Mouse (Mus musculus): Measurements from ENCODE around the gene Clcf1. TPM values are rescaled to one million over a fixed set of nuclear protein-coding genes. Genes with fewer than 3 reads are reported as not detected.
"Not testable (repeated sequence)": the region's sequence is repeated elsewhere in the genome, so short reads cannot be mapped to it uniquely, and the experiment has no call there.

Gene Clcf1
- polyA plus RNA-seq, 1 experiment = 0.40 TPM

DNA sequence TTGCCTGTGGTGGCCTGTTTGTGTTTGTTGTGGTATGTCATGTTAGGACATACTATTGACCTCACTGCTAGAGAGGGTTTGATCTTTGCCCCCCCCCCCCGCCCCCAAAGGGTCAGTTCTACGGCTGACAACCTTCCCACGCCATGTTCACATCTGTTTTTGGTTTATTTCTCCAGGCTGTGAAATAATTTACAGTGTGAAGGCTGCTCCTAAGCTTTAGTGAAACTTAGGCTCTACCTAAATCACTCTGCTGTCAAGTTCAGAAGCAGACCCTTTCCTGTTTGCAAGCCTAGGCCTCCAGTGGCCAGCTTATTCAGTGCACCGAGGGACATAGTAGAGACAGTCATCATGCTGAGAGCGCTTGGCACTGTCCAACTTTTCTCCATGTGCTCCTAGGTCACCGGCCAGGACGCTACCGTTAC is 26.2 kb downstream of the Clcf1 start:
- TF ChIP-seq CTCF (IDR thresholded peaks at IDR 0.05; ENCODE audit: low read depth, low read length) (no peak), POLR2A (IDR thresholded peaks at IDR 0.05; ENCODE audit: borderline replicate concordance, low read depth, low read length) (no peak)
- Histone ChIP-seq H3K27ac (ENCODE audit: insufficient read depth, low read depth, low read length) (no peak overlapping the region), H3K4me3 (ENCODE audit: insufficient read depth, low read length) (no peak overlapping the region), H3K4me1 (ENCODE audit: control insufficient read depth, insufficient read depth, low read length) (no peaks in the 10 kb centered on the region)

DNA sequence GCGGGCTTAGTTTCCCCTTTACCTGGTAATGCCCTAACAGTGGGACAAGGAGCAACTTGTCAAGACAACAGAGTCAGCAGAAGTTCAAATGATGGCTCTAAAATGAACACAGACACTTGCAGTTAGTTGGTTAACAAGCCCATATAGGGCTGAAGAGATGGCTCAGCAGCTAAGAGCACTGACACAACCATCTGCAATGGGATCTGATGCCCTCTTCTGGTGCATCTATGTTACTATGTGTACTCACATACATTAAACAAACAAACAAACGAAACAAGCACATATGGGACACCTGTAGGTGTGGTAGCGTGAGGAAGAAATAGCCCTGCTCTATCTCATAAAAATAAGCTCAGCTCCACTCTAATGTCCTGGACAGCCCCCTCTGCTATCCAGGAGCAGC is 28.4 kb downstream of the Clcf1 start:
- TF ChIP-seq CTCF (IDR thresholded peaks at IDR 0.05; ENCODE audit: low read depth, low read length) (no peak), POLR2A (IDR thresholded peaks at IDR 0.05; ENCODE audit: borderline replicate concordance, low read depth, low read length) (no peak)

DNA sequence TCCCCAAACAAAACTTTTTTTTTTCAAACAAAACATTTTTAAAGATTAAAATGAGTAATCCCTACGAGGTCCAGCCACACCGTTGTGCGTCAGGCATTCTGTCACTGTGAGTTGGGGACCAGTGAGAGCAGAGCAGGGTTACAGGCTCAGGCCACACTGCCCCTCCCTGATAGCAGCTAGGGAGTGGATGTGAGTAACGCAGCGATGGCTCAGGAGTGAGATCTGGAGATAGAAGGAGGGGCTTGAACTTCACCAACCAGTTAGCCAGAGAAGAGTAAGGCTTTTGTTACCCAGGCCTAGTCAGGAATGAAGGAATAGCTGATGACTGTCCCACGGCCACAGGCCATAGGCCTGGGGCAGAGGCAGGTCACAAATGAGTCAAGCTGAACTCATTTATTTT is 30.7 kb downstream of the Clcf1 start:
- Histone ChIP-seq H3K4me3 (ENCODE audit: insufficient read depth, low read length) (no peak overlapping the region), H3K4me1 (ENCODE audit: control insufficient read depth, insufficient read depth, low read length) (no peaks in the 10 kb centered on the region), H3K27ac (ENCODE audit: insufficient read depth, low read depth, low read length) (no peak overlapping the region)
- TF ChIP-seq POLR2A (IDR thresholded peaks at IDR 0.05; ENCODE audit: borderline replicate concordance, low read depth, low read length) (no peak), CTCF (IDR thresholded peaks at IDR 0.05; ENCODE audit: low read depth, low read length) (no peak)

More for the DNA sequence above, 28.4 kb downstream of the Clcf1 start:
- Histone ChIP-seq H3K27ac (ENCODE audit: insufficient read depth, low read depth, low read length) (no peak overlapping the region), H3K4me3 (ENCODE audit: insufficient read depth, low read length) (no peak overlapping the region), H3K4me1 (ENCODE audit: control insufficient read depth, insufficient read depth, low read length) (no peaks in the 10 kb centered on the region)

DNA sequence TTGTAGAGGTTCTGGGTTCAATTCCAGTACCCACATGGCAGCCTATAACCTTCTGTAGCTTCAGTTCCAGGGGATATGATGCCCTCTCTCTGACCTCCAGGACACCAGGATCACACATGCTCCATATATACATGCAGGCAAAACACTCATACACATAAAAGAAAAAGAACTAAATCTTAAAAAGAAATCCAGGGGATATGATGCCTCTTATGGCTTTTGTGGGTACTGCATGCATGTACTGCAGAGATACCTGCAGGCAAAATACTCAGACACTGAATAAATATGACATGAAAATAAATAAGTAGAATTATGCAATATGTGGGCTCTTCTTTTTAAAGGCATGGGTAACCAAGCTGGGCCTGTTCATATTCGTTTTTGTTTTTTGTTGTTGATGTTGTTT is 33.0 kb downstream of the Clcf1 start:
- TF ChIP-seq POLR2A (IDR thresholded peaks at IDR 0.05; ENCODE audit: borderline replicate concordance, low read depth, low read length) (no peak), CTCF (IDR thresholded peaks at IDR 0.05; ENCODE audit: low read depth, low read length) (no peak)
- Histone ChIP-seq H3K27ac (ENCODE audit: insufficient read depth, low read depth, low read length) (no peak overlapping the region), H3K4me1 (ENCODE audit: control insufficient read depth, insufficient read depth, low read length) (no peaks in the 10 kb centered on the region), H3K4me3 (ENCODE audit: insufficient read depth, low read length) (no peak overlapping the region)

DNA sequence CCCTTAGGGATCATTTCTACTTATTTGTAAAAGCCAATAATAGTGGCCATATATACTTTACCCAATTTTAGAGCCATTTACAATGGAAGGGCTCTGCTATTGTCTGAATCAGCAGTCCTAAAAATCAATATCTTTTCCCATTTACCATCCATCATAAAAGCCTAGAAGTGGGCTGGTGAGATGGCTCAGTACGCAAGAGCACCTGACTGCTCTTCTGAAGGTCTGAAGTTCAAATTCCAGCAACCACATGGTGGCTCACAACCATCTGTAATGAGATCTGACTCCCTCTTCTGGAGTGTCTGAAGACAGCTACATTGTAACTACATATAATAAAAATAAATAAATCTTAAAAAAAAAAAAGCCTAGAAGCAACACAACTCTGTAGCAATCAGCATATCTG is 34.6 kb downstream of the Clcf1 start:
- H3K4me3 ChIP-seq (ENCODE audit: insufficient read depth, low read length); H3K4me1 ChIP-seq (ENCODE audit: control insufficient read depth, insufficient read depth, low read length); H3K27ac ChIP-seq (ENCODE audit: insufficient read depth, low read depth, low read length): not testable (repeated sequence)

DNA sequence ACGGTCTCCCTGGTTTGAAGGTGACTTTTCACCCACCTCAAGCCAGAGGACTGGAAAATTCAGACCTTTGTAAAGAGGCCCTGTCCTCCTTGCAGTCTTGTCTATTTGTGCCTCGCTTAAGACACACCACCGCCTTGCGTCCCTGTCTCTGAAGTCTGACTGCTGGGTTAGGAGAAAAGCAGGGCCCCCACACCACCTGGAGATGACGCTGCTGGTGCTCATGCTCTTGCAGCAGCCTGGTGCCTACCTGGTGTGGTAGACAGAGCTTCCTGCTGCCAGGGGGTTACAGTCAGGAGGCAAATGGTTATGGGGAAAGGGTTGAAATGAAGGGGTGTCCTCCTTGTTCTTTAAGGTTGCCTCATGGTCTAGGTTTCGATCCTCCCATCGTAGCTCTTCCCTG is 40.2 kb downstream of the Clcf1 start:
- no peak overlapping the region for H3K4me3 ChIP-seq (ENCODE audit: insufficient read depth, low read length)
- TF ChIP-seq CTCF (IDR thresholded peaks at IDR 0.05; ENCODE audit: low read depth, low read length) (no peak), POLR2A (IDR thresholded peaks at IDR 0.05; ENCODE audit: borderline replicate concordance, low read depth, low read length) (no peak)
- H3K27ac ChIP-seq (ENCODE audit: insufficient read depth, low read depth, low read length) = no peak overlapping the region
- peaks cover 4% of the 10 kb centered on the region; the same call in 1 of the 2 replicates for H3K4me1 ChIP-seq (ENCODE audit: control insufficient read depth, insufficient read depth, low read length)

DNA sequence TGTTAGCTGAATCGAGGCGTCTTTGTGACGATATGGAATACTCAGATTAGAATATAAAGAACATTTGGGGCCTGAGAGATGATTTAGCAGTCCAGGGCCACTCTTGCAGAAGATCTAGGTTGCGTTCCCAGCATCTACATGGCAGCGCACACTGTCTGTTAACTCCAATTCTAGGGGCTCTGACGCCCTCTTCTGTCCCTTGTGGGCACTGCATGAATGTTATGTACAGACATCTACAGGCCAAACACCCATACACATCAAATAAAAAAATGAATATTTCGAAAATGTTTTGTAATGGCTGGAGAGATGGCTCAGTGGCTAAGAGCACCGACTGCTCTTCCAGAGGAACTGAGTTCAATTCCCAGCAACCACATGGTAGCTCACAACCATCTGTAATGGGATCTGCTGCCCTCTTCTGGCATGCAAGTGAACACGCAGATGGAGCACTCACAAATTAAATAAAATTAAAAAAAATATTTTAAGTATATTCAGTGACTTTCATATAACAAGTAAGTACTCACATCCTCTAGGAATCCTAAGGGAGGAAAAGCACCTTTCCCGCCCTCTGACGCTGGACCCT is 41.6 kb downstream of the Clcf1 start:
- H3K4me3 ChIP-seq (ENCODE audit: insufficient read depth, low read length) = no peak overlapping the region
- H3K4me1 ChIP-seq (ENCODE audit: control insufficient read depth, insufficient read depth, low read length) = peaks cover 12% of the 10 kb centered on the region
- no peak overlapping the region for H3K27ac ChIP-seq (ENCODE audit: insufficient read depth, low read depth, low read length)
- no peak for TF ChIP-seq POLR2A (IDR thresholded peaks at IDR 0.05; ENCODE audit: borderline replicate concordance, low read depth, low read length)
- peak; percentile 18; the same call in 1 of the 2 replicates for TF ChIP-seq CTCF (IDR thresholded peaks at IDR 0.05; ENCODE audit: low read depth, low read length)

GRCm38 (mm10) chr19:4257216-4257896 is 43.3 kb downstream of the Clcf1 start:
- TF ChIP-seq CTCF (IDR thresholded peaks at IDR 0.05; ENCODE audit: low read depth, low read length) (peak; percentile 41; the same call in 1 of the 2 replicates), POLR2A (IDR thresholded peaks at IDR 0.05; ENCODE audit: borderline replicate concordance, low read depth, low read length) (no peak)
- no peak overlapping the region for H3K27ac ChIP-seq (ENCODE audit: insufficient read depth, low read depth, low read length)
- peak overlapping the region; percentile 67 for H3K4me3 ChIP-seq (ENCODE audit: insufficient read depth, low read length)
- H3K4me1 ChIP-seq (ENCODE audit: control insufficient read depth, insufficient read depth, low read length) = peaks cover 26% of the 10 kb centered on the region

DNA sequence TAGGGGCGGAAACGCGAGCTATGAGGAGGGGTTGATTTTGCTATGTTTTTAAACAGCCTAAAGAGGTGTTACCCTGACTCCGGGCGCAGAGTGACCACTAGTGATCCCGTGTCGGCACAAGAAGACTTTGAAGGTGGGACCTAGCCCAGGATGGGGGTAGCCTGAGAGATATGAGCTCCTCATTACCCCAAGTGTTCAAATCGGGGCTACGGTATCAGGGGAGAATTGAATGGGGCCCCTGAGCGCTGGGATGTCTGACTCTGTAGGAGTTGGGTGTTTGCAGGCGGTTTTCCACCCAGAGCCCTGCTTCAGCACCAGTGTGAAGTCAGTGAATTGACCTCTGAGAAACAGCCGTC is 43.8 kb downstream of the Clcf1 start:
- Histone ChIP-seq H3K4me1 (ENCODE audit: control insufficient read depth, insufficient read depth, low read length) (peaks cover 31% of the 10 kb centered on the region), H3K27ac (ENCODE audit: insufficient read depth, low read depth, low read length) (no peak overlapping the region), H3K4me3 (ENCODE audit: insufficient read depth, low read length) (no peak overlapping the region)
- TF ChIP-seq POLR2A (IDR thresholded peaks at IDR 0.05; ENCODE audit: borderline replicate concordance, low read depth, low read length) (no peak), CTCF (IDR thresholded peaks at IDR 0.05; ENCODE audit: low read depth, low read length) (peak; percentile 4; the same call in 1 of the 2 replicates)

GRCm38 (mm10) chr19:4261038-4261698 is 47.1 kb downstream of the Clcf1 start:
- H3K27ac ChIP-seq (ENCODE audit: insufficient read depth, low read depth, low read length) = no peak overlapping the region
- H3K4me3 ChIP-seq (ENCODE audit: insufficient read depth, low read length) = no peak overlapping the region
- peaks cover 47% of the 10 kb centered on the region for H3K4me1 ChIP-seq (ENCODE audit: control insufficient read depth, insufficient read depth, low read length)
- TF ChIP-seq CTCF (IDR thresholded peaks at IDR 0.05; ENCODE audit: low read depth, low read length) = no peak
- no peak for TF ChIP-seq POLR2A (IDR thresholded peaks at IDR 0.05; ENCODE audit: borderline replicate concordance, low read depth, low read length)
